Mouse (Mus musculus): ENCODE results near the gene Tmprss13.

The Tmprss13 gene

DNA sequence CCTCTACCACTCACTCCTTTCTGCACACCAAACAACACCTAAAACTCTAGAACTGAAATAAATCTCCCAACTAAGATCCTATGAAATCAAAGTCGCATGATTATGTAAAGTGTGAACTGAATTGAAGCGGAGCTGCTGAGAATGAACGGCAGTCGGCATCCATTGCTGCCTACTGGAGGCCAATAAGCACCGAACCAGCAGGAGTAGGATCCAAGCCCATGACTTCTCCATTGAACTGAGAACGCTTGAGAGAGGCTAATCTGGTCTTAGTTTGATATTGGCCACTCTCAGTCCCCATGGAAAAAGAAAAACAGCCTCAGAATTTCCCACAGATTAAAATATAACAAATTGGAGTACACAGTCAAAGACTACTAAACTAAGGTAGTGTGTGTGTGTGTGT, 65.0 kb downstream of the Tmprss13 start:
- no peak for DNase-seq (ENCODE audit: low spot score)

- no peak for DNase-seq (ENCODE audit: low spot score)
Measured at GRCm38 (mm10) chr9:45386698-45387097, 67.8 kb downstream of the Tmprss13 start.

- DNase-seq (ENCODE audit: low spot score): peak; percentile 59
Measured at GRCm38 (mm10) chr9:45388385-45388994, 69.6 kb downstream of the Tmprss13 start.

DNA sequence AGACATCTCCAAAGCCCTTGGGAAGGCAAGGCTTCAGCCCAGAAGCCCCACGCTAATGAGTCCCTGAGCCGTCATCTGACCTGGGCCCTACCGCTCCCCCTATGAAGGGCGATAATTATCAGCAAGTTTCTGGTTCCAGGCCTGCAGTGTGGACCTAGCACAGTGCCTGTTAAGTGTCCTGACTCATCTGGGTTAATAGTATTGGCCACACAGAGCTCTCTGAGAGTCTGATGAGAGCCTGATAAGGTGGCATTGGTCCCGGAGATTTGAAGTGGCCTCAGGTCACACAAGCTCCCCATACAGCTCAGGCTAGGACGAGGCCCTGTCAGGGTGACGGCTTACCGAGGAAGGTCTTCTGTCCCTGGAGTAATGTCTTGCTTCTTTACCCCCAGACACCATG, 70.7 kb downstream of the Tmprss13 start:
- no peak for DNase-seq (ENCODE audit: low spot score)

- DNase-seq (ENCODE audit: low spot score): no peak
Measured at GRCm38 (mm10) chr9:45391299-45391698, 72.4 kb downstream of the Tmprss13 start.

DNA sequence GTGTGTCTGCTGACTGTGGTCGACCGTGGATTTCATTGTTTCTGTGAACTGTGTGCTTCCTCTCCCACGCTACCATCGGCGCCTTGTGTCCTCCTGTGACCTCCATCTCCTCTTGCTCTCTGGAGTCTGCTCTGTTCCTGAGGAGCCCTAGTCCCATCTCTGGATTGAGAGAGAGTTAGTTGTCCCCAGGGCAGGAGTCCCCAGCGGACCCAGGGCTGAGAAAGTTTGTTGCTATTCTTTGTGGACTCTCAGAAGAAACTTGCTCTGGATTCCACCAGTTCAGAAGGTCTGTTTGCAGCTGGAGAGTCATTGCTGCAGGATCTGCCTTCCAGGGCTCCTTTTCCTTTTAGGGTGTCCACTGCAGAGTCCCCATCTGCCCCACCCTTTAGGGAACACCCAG, 76.3 kb downstream of the Tmprss13 start:
- no peak for DNase-seq (ENCODE audit: low spot score)

DNA sequence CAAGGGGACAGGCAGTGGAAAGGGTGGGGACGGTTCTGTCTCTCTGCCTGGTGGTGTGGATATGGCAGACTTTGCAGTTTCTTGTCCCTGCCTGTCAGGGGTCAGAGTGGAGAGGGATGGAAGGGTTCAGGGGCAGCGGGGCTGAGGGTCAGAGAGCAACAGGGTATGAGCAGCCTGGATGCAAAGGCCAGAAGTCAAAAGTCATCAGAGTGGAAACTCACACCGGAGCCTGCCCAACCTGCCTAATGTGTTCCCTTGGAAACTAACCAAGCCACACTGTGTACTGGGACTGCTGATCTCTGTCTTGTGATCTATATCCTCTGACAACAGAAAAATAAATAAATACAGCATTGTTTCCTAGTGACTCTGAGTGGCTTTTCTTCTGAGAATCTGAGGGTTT, 76.9 kb downstream of the Tmprss13 start:
- no peak for DNase-seq (ENCODE audit: low spot score)

All from ovary, adult 18-20 months (tissue).